Mouse (Mus musculus) testis, adult 2 months (tissue): ENCODE results near the gene Ndufb5.

ENCODE experiments used
- CTCF ChIP-seq: fragments of 200-500 bp; IDR thresholded peaks from 2 replicates; pipeline ENCODE4 v1.5.1; 2012; ENCODE audit warnings: low read depth, mild to moderate bottlenecking, inconsistent platforms, low read length, moderate library complexity; ENCODE audit not compliant: control insufficient read depth, insufficient read depth, insufficient replicate concordance
- POLR2A ChIP-seq: fragments of 200-500 bp; IDR thresholded peaks from 2 replicates; pipeline ENCODE4 v1.6.1; 2012; ENCODE audit warnings: low read depth, mild to moderate bottlenecking, inconsistent platforms, low read length, moderate library complexity; ENCODE audit not compliant: control insufficient read depth

DNA sequence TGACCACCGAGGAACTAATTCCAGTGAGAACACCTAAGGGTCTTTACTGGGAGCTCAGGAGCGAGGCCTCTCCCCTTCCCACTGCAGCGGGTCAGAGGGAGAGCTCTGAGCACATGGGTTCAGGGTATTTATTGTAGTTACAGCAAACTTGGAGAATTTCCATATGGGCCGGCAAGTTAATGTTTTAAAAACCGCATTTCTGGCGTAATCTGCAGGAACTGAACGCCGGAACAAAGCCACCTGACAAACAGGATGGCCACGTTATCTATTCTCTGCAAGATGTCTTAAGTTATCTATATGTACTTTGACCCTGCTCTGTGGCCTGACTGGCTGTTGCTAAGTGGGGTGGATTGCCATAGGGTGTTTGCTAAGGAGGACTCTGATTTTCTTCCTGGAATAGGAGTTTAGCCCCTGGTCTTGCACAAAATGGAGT is 47.2 kb upstream of the Ndufb5 start:
- TF ChIP-seq CTCF, result no peak
- TF ChIP-seq POLR2A, result no peak
